Mouse (Mus musculus) forebrain, embryonic 13.5 days (tissue): ENCODE results near the gene Trpc4ap. TPM values are rescaled to one million over a fixed set of nuclear protein-coding genes. Genes with fewer than 3 reads are reported as not detected.
A peak's percentile ranks its signal among the peaks of the same experiment; 100 is the strongest.
"Not testable (repeated sequence)": the region's sequence is repeated elsewhere in the genome, so short reads cannot be mapped to it uniquely, and the experiment has no call there.

Experiments used
- ATAC-seq: fragments of 200-750 bp; cut with Nextera tagmentation; 2 replicates; pipeline ENCODE4 v1.8.0; 2017
- H3K27ac ChIP-seq: fragments of 300-500 bp; sonication (generic); 2 replicates; pipeline ENCODE4 v1.5.1; 2015; ENCODE audit warnings: inconsistent platforms, mild to moderate bottlenecking, moderate library complexity
- H3K27me3 ChIP-seq: fragments of 300-500 bp; sonication (generic); 2 replicates; pipeline ENCODE4 v1.6.1; 2015; ENCODE audit warnings: mild to moderate bottlenecking, inconsistent platforms
- H3K36me3 ChIP-seq: fragments of 300-500 bp; sonication (generic); 2 replicates; pipeline ENCODE4 v1.6.1; 2015; ENCODE audit warnings: mild to moderate bottlenecking, inconsistent platforms; ENCODE audit not compliant: poor library complexity, severe bottlenecking
- H3K4me1 ChIP-seq: fragments of 300-500 bp; sonication (generic); 2 replicates; pipeline ENCODE4 v1.6.1; 2015; ENCODE audit warnings: inconsistent platforms
- H3K4me2 ChIP-seq: fragments of 300-500 bp; sonication (generic); 2 replicates; pipeline ENCODE4 v1.6.1; 2015; ENCODE audit warnings: inconsistent platforms, mild to moderate bottlenecking, moderate library complexity
- H3K4me3 ChIP-seq: fragments of 300-500 bp; sonication (generic); 2 replicates; pipeline ENCODE4 v1.5.1; 2015; ENCODE audit warnings: mild to moderate bottlenecking, inconsistent platforms
- H3K9ac ChIP-seq: fragments of 300-500 bp; sonication (generic); 2 replicates; pipeline ENCODE4 v1.6.1; 2015; ENCODE audit warnings: mild to moderate bottlenecking, inconsistent platforms
- H3K9me3 ChIP-seq: fragments of 300-500 bp; sonication (generic); replicated peaks from 2 replicates; pipeline ENCODE4 v1.6.1; 2016; ENCODE audit warnings: inconsistent platforms
- WGBS: fragments of 180-500 bp; shearing (Covaris S2); methylation state at CpG from one replicate; pipeline ENCODE4 v1.1.7; 2015; 5-methylcytosine and 5-hydroxymethylcytosine counted together
- polyA plus RNA-seq: library from polyadenylated mRNA; unstranded; fragments of >200 nt; fragmentation: Nextera tagmentation; extraction: Ambion mirVana; gene quantifications from 2 replicates; pipeline ENCODE4 v1.2.1, GENCODE M21; 2015

Trpc4ap gene
- polyA plus RNA-seq, result 142 and 144 TPM in 2 replicates

DNA sequence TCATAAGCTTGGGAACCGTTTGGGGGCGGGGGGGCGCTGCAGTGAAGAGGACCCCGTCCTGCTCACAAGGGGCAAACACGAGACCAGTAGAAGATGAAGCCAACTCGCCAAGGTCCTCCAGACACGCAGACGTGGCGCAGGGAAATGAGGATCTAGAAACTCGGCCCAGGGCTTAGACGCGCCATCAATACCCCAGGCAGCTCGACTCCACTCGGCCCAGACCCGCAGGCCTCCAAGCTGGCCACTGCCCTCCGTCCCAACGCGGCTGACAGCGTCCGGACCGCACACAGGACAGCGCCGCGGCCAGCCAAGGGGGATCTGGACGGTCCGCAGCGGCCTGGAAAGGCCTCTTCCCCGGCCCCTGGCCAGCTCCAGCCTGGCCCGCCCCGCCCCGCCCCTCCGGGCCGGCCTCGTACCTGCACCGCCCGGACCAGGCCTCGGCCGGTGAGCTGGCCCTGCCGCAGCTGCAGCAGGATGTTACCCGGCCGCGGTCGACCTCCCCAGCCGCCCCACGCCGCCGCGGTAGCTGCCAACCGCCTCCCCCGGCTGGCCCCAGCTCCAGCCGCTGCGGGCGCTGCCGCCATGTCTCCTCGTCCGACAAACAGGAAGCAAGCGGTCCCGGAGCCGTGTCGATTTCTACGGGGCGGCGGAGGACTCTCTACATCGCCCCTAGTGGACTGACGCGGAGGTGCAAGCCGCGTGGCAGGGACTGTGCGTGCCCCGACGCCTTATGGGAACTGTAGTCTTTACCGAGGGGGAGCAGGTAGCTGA, at the start of gene Trpc4ap:
Gene Trpc4ap (minus strand): TSS at position 662 of the 771 bp plus-strand sequence.
- no peaks in the 10 kb centered on the region for H3K36me3 ChIP-seq
- H3K27ac ChIP-seq, result peak within 1 kb of the TSS; percentile 88
- under 1% methylated on average over 55 of the region's 72 CpGs for WGBS
- peak within 1 kb of the TSS; percentile 85 for H3K4me2 ChIP-seq
- H3K4me3 ChIP-seq, result peak within 1 kb of the TSS; percentile 96
- H3K9ac ChIP-seq, result peak within 1 kb of the TSS; percentile 96
- H3K27me3 ChIP-seq, result no peaks in the 10 kb centered on the region
- ATAC-seq, result peak; percentile 97
- no peaks in the 10 kb centered on the region for H3K9me3 ChIP-seq
- peaks cover 24% of the 10 kb centered on the region for H3K4me1 ChIP-seq

DNA sequence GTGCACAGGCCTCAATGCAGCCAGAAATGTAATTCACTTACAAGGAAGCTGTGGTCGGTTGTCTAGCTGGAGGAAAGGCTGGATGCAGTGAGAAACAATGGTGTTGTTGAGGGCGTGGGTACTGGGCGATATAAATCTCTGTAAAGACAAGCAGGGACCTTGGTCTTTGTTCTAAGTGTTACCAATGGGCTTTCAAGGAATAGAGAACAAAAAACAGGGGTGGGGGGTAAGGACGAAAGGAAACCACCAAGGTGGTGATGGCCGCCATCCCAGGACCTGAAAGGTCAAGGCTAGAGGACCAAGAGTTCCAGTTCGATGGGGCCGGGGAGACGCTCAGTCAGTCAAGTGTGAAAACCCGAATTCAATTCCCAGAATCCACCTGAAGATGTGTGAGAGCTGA, 45.6 kb upstream of the Trpc4ap start:
- Histone ChIP-seq H3K36me3 (no peaks in the 10 kb centered on the region), H3K4me1 (no peaks in the 10 kb centered on the region), H3K27me3 (no peaks in the 10 kb centered on the region), H3K9me3 (no peaks in the 10 kb centered on the region), H3K4me3 (no peak overlapping the region), H3K4me2 (no peak overlapping the region), H3K9ac (no peak overlapping the region), H3K27ac (no peak overlapping the region)
- no peak for ATAC-seq
- WGBS, result 71% methylated on average over 9 of the region's 9 CpGs

DNA sequence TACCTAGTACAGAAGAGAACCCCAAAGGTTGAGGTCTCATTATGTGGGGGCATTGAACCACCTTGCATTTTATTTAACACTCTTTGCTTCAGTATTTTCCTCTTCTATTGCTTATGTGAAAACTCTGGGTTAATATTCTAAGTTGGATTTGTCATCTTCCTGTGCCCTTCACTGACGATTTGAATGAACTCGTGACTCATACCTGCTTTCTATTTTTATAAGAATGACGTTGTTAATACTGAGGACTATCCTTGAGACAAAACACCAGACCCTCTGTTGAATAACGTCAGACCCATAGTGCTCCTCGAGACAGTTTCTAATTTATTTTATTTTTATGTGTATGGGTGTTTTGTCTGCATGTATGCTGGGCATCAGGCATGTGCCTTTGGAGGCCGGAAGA, 44.8 kb upstream of the Trpc4ap start:
- H3K9me3 ChIP-seq, result no peaks in the 10 kb centered on the region
- no peak for ATAC-seq
- H3K4me3 ChIP-seq, result no peak overlapping the region
- no peak overlapping the region for H3K27ac ChIP-seq
- no peak overlapping the region for H3K9ac ChIP-seq
- WGBS, result 85% methylated on average over 6 of the region's 6 CpGs
- H3K4me2 ChIP-seq, result no peak overlapping the region
- H3K27me3 ChIP-seq, result no peaks in the 10 kb centered on the region
- H3K4me1 ChIP-seq, result no peaks in the 10 kb centered on the region
- H3K36me3 ChIP-seq, result no peaks in the 10 kb centered on the region

DNA sequence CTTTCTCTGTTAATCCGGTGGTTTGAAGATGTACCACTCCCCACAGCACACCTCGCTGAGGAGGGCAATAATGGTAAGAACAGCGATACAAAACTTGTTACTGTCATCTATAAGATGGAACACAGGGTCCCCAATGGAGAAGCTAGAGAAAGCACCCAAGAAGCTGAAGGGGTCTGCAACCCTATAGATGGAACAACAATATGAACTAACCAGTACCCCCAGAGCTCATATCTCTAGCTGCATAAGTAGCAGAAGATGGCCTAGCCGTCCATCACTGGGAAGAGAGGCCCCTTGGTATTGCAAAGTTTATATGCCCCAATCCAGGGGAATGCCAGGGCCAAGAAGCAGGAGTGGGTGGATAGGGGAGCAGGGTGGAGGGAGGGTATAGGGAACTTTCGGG, 43.6 kb upstream of the Trpc4ap start, which contains the start of gene Gm17581:
Gene Gm17581 (minus strand): TSS at position 101 of the 400 bp plus-strand sequence.
- H3K36me3 ChIP-seq, H3K9me3 ChIP-seq, H3K4me3 ChIP-seq, ATAC-seq, H3K27me3 ChIP-seq, H3K4me2 ChIP-seq, H3K9ac ChIP-seq, H3K27ac ChIP-seq, H3K4me1 ChIP-seq: not testable (repeated sequence)
- WGBS, result 85% methylated on average over 5 of the region's 5 CpGs

DNA sequence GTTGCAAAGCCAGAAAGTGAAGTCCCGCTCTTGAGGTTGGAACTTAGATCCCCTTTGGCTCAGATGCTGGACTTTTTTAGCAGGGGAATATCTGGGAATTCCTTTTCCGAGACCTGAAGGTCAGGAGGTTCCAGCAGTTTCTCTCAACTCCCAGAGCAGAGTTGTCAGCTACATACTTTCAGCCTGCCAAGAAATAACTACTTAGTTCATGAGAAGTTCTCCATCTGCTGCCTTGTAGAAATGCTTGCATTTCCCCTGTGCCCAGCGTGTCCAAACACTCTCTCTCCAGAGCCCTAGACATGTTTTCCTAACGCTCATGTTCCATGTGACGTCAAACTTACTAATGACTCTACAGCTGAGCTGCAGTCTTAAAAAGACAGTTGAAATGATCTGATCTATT, 42.9 kb upstream of the Trpc4ap start:
- ATAC-seq, result no peak
- H3K27ac ChIP-seq, result no peak overlapping the region
- no peaks in the 10 kb centered on the region for H3K36me3 ChIP-seq
- no peak overlapping the region for H3K4me3 ChIP-seq
- H3K9ac ChIP-seq, result no peak overlapping the region
- H3K4me2 ChIP-seq, result no peak overlapping the region
- H3K9me3 ChIP-seq, result no peaks in the 10 kb centered on the region
- H3K27me3 ChIP-seq, result no peaks in the 10 kb centered on the region
- H3K4me1 ChIP-seq, result no peaks in the 10 kb centered on the region
- WGBS, result 88% methylated on average over 5 of the region's 5 CpGs

DNA sequence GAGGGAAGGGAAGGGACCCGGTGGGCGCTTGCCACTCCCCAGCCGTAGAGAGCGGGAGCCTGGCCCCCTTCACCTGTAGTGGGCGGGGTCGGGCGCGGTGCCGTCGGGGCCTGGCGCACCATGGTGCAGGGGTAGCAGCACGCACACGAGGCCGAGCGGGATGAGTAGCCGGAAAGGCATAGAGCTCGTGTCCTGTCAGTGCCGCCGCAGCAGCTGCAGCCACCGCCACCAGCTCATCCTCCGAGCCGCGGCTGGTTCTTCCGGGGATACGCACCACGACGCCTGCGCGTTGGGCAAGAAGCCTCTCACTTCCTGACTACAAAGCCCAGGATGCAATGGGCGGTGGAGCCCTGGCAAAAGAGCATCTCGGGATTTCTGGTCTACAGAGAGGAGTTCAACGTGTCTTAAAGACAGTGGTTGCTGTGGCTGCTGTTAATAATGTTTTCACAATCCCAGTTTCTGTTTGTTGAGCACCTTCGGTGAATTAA, 37.0 kb upstream of the Trpc4ap start, which contains the start of gene Edem2:
Gene Edem2 (minus strand): TSS at position 318 of the 488 bp plus-strand sequence.
- Histone ChIP-seq H3K27ac (peak within 1 kb of the TSS; percentile 61), H3K4me1 (peaks cover 15% of the 10 kb centered on the region), H3K27me3 (no peaks in the 10 kb centered on the region), H3K9me3 (no peaks in the 10 kb centered on the region), H3K4me2 (peak within 1 kb of the TSS; percentile 96), H3K36me3 (peaks cover 11% of the 10 kb centered on the region; the same call in 1 of the 2 replicates), H3K9ac (peak within 1 kb of the TSS; percentile 86), H3K4me3 (peak within 1 kb of the TSS; percentile 93)
- ATAC-seq, result peak; percentile 97
- under 1% methylated on average over 33 of the region's 33 CpGs for WGBS

DNA sequence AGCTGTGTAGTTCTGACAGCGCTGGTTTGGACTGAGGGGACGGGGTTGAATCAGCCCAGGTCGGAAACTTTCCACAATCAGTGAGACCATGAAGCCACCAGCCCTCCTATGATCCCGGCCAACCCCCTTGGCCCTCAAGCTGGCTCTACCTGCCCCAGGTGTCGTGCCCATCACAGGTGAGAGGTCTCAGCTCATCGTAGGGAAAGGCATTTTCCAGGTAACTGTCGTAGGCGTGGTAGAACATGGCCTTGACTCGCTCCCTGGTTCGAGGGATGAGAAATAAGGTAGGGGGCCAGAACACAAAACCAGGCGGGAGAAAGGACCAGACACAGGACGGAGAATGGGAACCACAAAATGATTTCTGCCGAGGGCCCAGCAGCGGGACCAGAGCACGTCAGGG, 36.6 kb upstream of the Trpc4ap start:
- Histone ChIP-seq H3K27me3 (no peaks in the 10 kb centered on the region), H3K4me2 (peak overlapping the region; percentile 96), H3K36me3 (peaks cover 11% of the 10 kb centered on the region; the same call in 1 of the 2 replicates), H3K4me3 (peak overlapping the region; percentile 93), H3K9me3 (no peaks in the 10 kb centered on the region), H3K9ac (peak overlapping the region; percentile 86), H3K4me1 (peaks cover 15% of the 10 kb centered on the region), H3K27ac (peak overlapping the region; percentile 61; the same call in 1 of the 2 replicates)
- ATAC-seq, result 0 out of 2 replicates have a peak, but pooled peaks have one; percentile 25
- 6% methylated on average over 15 of the region's 15 CpGs for WGBS

DNA sequence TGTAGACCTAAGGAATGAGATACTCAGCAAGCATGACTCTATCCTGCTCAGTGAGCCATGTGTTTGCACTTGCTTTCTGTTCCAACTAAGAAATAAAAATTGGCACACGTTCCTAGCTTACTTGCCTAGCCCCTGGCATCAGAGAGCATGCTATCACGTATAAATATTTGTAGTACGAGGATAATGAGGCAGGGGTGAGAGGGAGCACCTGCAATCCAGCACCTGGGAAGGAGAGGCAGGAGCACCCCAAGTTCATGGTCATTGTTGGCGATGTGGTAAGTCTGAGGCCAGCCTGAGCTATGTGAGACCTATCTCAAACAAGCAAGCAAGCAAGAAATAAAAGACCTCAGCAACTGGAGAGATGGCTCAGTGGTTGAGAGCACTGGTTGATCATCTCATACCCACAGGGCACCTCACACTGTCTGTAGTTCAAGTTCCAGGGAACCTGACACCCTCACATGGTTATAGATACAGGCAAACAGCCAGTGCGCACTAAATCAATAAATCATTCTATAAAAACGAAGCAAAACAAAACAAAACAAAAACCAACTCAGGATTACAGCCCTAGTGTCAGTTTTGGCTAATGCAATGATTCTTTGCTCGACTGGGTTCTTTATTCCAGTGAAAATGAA, 35.7 kb upstream of the Trpc4ap start:
- Histone ChIP-seq H3K36me3 (peaks cover 12% of the 10 kb centered on the region; the same call in 1 of the 2 replicates), H3K4me2 (peak overlapping the region; percentile 96; the same call in 1 of the 2 replicates), H3K4me3 (no peak overlapping the region), H3K27ac (no peak overlapping the region), H3K9ac (no peak overlapping the region), H3K4me1 (peaks cover 15% of the 10 kb centered on the region), H3K27me3 (no peaks in the 10 kb centered on the region), H3K9me3 (no peaks in the 10 kb centered on the region)
- ATAC-seq, result no peak
- WGBS, result 86% methylated on average over 7 of the region's 7 CpGs

DNA sequence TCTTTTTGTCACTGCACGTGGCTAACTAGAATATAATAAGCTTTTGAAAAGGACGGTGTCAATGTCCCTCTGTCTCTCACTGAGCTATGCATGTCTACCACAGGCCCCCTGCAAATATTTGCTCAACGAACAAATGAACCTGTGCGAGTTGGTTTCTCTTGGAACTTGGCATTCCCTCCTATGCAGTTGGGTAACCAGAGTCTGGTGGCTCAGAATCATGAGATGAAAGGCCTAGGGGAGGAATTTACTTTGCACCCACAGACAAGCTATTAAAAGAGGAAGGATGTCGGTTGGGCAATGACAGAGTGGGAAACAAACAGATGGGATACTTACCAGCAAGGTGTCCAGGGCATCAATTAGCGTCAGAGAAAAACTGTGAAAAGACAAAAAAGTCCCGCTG, 34.1 kb upstream of the Trpc4ap start:
- peaks cover 15% of the 10 kb centered on the region for H3K4me1 ChIP-seq
- no peak overlapping the region for H3K9ac ChIP-seq
- ATAC-seq, result no peak
- no peaks in the 10 kb centered on the region for H3K9me3 ChIP-seq
- H3K4me3 ChIP-seq, result no peak overlapping the region
- no peak overlapping the region for H3K27ac ChIP-seq
- no peaks in the 10 kb centered on the region for H3K27me3 ChIP-seq
- peaks cover 27% of the 10 kb centered on the region for H3K36me3 ChIP-seq
- H3K4me2 ChIP-seq, result no peak overlapping the region
- 87% methylated on average over 7 of the region's 7 CpGs for WGBS

DNA sequence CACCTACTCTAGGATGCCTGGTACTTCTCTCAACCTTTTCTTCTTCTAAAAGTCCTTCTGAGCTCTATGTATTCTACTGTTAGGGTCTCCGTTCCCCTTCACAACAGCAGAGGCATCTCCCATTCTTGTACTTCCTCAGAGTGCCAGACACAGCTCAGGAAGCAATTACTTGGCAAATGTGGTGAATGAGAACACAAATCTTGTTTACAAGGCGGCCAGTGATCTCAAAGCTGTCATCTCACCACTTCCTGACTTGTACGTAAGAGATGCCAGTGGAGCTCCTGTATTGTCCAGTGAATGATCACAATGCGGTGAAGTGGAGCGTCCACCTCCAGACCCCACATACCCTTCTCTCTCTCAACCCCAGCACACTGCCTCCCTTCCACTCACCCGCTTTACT, 32.3 kb upstream of the Trpc4ap start:
- 90% methylated on average over 6 of the region's 6 CpGs for WGBS
- Histone ChIP-seq H3K9ac (no peak overlapping the region), H3K4me1 (peaks cover 15% of the 10 kb centered on the region), H3K4me3 (no peak overlapping the region), H3K27me3 (no peaks in the 10 kb centered on the region), H3K27ac (no peak overlapping the region), H3K4me2 (no peak overlapping the region), H3K36me3 (peaks cover 36% of the 10 kb centered on the region), H3K9me3 (no peaks in the 10 kb centered on the region)
- ATAC-seq, result no peak

DNA sequence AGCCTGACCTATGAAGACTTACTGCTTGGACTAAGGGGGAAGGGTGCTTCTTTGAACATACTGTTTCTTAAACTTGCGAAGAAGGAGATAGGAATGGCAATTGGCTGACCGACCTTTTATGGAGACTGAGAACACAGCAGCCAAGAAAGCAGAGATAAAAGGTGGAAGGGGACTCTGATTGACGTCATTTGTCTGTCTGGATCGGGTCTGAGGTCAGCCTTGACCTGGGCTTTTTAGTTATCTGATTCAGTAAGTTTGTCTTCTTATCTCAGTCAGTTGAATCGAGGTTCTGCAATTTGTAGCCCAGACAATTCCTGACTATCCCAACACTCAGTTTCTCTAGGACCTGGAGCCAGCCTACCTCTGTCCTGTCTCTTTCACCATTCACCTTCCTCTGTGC, 31.9 kb upstream of the Trpc4ap start:
- H3K4me3 ChIP-seq, result no peak overlapping the region
- H3K4me1 ChIP-seq, result peaks cover 15% of the 10 kb centered on the region
- H3K9me3 ChIP-seq, result no peaks in the 10 kb centered on the region
- H3K27me3 ChIP-seq, result no peaks in the 10 kb centered on the region
- H3K27ac ChIP-seq, result no peak overlapping the region
- 88% methylated on average over 5 of the region's 5 CpGs for WGBS
- H3K9ac ChIP-seq, result no peak overlapping the region
- ATAC-seq, result no peak
- H3K36me3 ChIP-seq, result peaks cover 41% of the 10 kb centered on the region
- H3K4me2 ChIP-seq, result no peak overlapping the region

DNA sequence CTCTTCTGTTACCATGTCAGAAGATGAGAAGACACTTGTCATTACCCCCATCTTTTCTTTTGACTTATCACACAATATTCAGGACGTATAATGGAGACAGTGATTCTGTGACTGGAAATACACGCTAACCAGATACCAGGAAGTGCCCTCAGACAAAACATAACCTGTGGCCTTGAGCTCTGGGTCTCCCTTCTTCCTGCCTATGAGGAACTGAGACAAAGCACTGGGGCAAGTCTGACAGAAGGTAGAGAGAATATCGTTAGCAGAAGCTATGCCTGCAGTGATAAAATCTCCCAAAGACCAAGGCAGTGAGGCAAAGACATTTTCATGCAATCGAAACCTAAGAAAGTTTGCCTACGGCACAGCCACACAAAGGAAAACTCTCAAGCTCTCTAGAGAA, 28.4 kb upstream of the Trpc4ap start:
- H3K4me1 ChIP-seq, result no peaks in the 10 kb centered on the region
- no peak overlapping the region for H3K9ac ChIP-seq
- H3K4me3 ChIP-seq, result no peak overlapping the region
- H3K36me3 ChIP-seq, result peaks cover 59% of the 10 kb centered on the region
- H3K4me2 ChIP-seq, result no peak overlapping the region
- ATAC-seq, result no peak
- no peak overlapping the region for H3K27ac ChIP-seq
- no peaks in the 10 kb centered on the region for H3K27me3 ChIP-seq
- 87% methylated on average over 5 of the region's 5 CpGs for whole genome bisulfite sequencing
- H3K9me3 ChIP-seq, result no peaks in the 10 kb centered on the region
